Mouse (Mus musculus) spleen, adult 2 months (tissue): Measurements from ENCODE around the gene Sirpa.

Experiments used
- CTCF ChIP-seq: fragments of 200-500 bp; IDR thresholded peaks from 2 replicates; pipeline ENCODE4 v1.5.1; 2011; ENCODE audit warnings: mild to moderate bottlenecking, inconsistent platforms; ENCODE audit not compliant: insufficient read depth, insufficient read length, insufficient replicate concordance; ENCODE audit errors: extremely low read depth
- POLR2A ChIP-seq: fragments of 200-500 bp; IDR thresholded peaks from 2 replicates; pipeline ENCODE4 v1.6.1; 2011; ENCODE audit warnings: low read depth, low read length, inconsistent platforms

DNA sequence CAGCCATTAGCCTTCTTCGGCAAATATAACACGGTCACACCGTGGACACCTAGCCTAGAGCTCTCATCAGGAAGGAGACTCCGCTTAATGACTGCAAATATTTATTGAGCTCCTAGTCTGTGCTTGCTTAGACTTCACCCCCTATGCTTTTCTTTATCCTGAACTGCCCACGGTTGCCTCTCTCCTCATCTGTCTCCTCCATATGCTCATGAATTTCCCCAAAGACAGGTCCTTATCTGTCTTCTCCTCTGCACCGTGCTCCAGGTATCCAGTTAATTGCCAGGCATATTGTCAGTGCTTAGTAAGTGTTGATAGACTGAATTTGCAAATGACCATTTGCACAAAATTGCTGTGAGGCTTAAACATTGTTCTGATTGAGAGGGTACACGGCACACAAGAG lies 23.5 kb upstream of the Sirpa start:
- TF ChIP-seq CTCF (no peak), POLR2A (no peak)
